Mouse (Mus musculus): ENCODE data around the gene Cdh4. TPM values are rescaled to one million over a fixed set of nuclear protein-coding genes. Genes with fewer than 3 reads are reported as not detected.
A peak's percentile ranks its signal among the peaks of the same experiment; 100 is the strongest.

Gene Cdh4
- polyA plus RNA-seq, 1 experiment from 2014 or later, result 1.1 TPM

DNA sequence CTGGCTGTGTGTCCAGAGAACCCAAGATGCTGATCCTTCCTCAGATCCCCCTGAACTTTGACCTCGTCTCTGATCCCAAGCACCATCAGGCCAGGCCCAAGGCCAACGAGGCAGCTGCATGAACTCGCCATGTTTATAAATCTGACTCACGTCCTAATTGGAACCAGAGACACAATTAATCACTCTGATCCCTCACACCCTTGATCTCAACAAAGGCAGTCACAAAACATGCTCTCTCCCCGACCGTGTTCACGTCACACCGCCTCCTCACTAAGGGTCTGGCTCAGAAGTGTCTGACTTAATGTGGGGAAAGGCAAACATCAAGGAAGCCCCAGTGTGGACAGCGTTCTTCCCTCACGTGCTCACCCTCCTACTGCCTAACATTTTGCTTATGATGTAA, 188.5 kb downstream of the Cdh4 start:
- ATAC-seq (ENCODE audit: insufficient number of reproducible peaks, low FRiP score), result no peak
- WGBS, result 74% methylated on average over 10 of the region's 10 CpGs
- no peaks in the 10 kb centered on the region for H3K36me3 ChIP-seq

DNA sequence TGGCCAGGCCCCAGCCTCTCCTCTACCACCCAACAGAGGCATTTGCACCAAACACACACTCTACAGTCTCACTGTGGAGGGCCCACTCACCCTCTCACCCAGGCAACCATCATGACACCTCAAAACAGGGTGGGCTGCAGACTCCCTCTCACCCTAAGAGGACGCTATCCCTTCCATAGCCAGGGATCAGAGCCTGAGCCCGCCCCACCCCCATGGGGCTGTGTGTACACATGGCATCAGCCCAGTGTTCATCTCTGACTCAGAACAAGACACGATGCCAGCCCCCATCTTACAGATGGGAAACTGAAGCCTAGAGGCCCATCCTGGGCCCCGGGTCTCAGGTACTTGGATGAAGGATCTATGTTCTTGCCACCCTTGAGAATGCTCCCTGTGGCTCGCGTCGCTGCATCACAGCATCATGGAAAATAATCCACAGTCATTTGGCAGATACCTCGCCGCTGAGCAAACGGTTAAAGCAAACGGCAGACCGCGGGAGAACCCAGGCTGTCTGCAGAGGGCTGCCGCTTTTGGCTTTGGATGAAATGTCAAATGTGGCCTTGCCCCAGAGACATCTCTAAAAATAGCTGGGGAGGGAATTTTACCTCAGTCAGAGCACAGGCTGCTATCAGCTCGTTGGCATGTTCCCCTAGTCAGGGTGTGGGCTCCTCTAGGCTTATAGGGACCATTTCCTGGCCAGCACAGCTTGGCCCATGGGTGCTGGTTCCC, 198.5 kb downstream of the Cdh4 start:
- Histone ChIP-seq H3K4me3 (no peak overlapping the region), H3K27ac (ENCODE audit: poor library complexity, severe bottlenecking) (peak overlapping the region; percentile 72), H3K27me3 (replicated peaks) (no peaks in the 10 kb centered on the region), H3K9me3 (replicated peaks) (peaks cover 3% of the 10 kb centered on the region; the same call in 1 of the 2 replicates), H3K4me2 (peak overlapping the region; percentile 23), H3K36me3 (no peaks in the 10 kb centered on the region), H3K4me1 (replicated peaks) (peaks cover 17% of the 10 kb centered on the region), H3K9ac (no peak overlapping the region)
- peak; percentile 33; the same call in 1 of the 2 replicates for ATAC-seq (ENCODE audit: insufficient number of reproducible peaks, low FRiP score)
- 56% methylated on average over 15 of the region's 15 CpGs for WGBS

More for the DNA sequence above, 188.5 kb downstream of the Cdh4 start:
- H3K27ac ChIP-seq (ENCODE audit: poor library complexity, severe bottlenecking), result no peak overlapping the region
- H3K9ac ChIP-seq, result no peak overlapping the region
- no peak overlapping the region for H3K4me3 ChIP-seq
- H3K27me3 ChIP-seq (replicated peaks), result no peaks in the 10 kb centered on the region
- H3K9me3 ChIP-seq (replicated peaks), result no peaks in the 10 kb centered on the region
- H3K4me1 ChIP-seq (replicated peaks), result no peaks in the 10 kb centered on the region
- H3K4me2 ChIP-seq, result no peak overlapping the region

DNA sequence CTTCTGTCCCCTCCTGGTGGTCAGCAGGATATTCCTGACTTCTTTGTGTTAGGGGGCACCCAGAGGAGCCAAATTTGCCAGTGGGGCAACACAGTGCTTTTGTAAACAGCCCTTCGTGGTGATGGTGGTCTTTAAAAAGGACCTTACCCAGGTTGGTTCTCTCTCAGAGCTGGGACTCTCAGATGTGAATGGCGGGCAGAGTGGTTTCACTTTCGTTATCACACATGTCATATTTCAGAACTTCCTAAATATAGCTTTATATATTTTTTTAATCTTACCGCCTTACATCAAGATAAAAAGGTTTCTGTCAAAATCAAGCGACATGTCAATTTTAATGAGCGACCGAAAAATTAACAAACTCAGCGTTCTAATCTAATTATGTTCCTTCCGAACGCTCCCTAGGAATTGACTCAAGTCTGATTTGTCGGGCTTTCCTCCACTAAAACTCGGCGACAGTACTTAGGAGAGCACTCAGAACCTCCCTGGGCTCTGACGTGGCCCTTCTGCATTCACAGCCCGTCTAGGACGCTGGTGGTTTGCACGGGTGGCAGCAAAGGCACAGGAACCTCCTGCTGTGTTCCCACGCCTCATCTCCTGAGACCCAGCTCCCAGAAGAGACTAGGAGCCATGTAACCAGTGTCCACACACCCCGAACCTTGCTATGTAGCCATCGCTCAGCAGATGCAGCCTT, 206.5 kb downstream of the Cdh4 start:
- H3K4me3 ChIP-seq, result no peak overlapping the region
- WGBS, result 77% methylated on average over 20 of the region's 20 CpGs
- no peak overlapping the region for H3K27ac ChIP-seq (ENCODE audit: poor library complexity, severe bottlenecking)
- H3K4me1 ChIP-seq (replicated peaks), result peaks cover 9% of the 10 kb centered on the region; the same call in 1 of the 2 replicates
- no peak for ATAC-seq (ENCODE audit: insufficient number of reproducible peaks, low FRiP score)
- H3K9ac ChIP-seq, result no peak overlapping the region
- H3K36me3 ChIP-seq, result no peaks in the 10 kb centered on the region
- H3K4me2 ChIP-seq, result no peak overlapping the region
- H3K9me3 ChIP-seq (replicated peaks), result peaks cover 3% of the 10 kb centered on the region; the same call in 1 of the 2 replicates
- H3K27me3 ChIP-seq (replicated peaks), result 0 out of 2 replicates have a peak, but pooled peaks cover 5% of the 10 kb centered on the region

DNA sequence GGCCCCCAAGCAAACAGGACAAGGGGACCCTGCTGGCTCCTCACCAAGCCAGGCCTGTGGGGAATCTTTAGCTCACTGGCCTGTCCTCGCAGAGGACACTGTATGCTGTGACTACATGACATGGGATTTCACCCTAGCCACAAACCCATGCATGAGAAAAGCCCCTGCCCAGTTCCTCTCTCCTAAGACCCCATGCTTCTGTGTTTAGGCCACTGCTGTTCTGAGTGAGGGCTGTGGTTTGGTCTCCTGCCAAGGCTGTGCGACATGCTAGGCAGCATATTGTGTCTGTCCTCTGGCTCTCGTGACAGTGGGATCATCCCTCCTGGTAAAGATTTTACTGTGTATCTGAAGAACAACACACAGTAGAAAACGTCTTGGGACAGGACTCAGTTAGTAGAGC, 207.1 kb downstream of the Cdh4 start:
- Histone ChIP-seq H3K9ac (no peak overlapping the region), H3K4me2 (no peak overlapping the region), H3K36me3 (no peaks in the 10 kb centered on the region), H3K27ac (ENCODE audit: poor library complexity, severe bottlenecking) (no peak overlapping the region), H3K4me3 (no peak overlapping the region), H3K9me3 (replicated peaks) (peaks cover 3% of the 10 kb centered on the region; the same call in 1 of the 2 replicates), H3K27me3 (replicated peaks) (0 out of 2 replicates have a peak, but pooled peaks cover 5% of the 10 kb centered on the region), H3K4me1 (replicated peaks) (peaks cover 9% of the 10 kb centered on the region; the same call in 1 of the 2 replicates)
- no peak for ATAC-seq (ENCODE audit: insufficient number of reproducible peaks, low FRiP score)
- WGBS, result 67% methylated on average over 4 of the region's 4 CpGs

DNA sequence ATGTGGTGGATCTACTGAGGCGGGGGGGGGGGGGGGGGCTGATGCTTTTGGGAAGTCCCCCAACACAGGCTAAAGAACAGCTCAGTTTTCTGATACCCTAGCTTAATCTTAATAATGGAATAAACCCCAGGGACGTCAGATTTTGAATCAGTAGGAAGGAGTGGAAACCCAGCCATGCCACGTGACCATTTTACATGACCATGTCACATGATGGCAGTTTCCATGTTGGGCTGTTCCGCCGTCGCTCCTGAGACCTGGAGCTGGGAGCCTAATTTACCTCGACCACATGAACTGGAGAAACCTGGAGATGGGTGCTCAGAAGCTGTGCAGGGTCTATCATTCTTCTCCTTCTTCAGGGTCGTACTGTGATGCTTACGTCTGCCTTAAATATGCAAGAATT, 207.9 kb downstream of the Cdh4 start:
- no peak overlapping the region for H3K4me2 ChIP-seq
- H3K27ac ChIP-seq (ENCODE audit: poor library complexity, severe bottlenecking), result no peak overlapping the region
- no peak overlapping the region for H3K9ac ChIP-seq
- no peak for ATAC-seq (ENCODE audit: insufficient number of reproducible peaks, low FRiP score)
- H3K4me3 ChIP-seq, result no peak overlapping the region
- WGBS, result 79% methylated on average over 9 of the region's 9 CpGs
- peaks cover 9% of the 10 kb centered on the region; the same call in 1 of the 2 replicates for H3K4me1 ChIP-seq (replicated peaks)
- no peaks in the 10 kb centered on the region for H3K9me3 ChIP-seq (replicated peaks)
- H3K27me3 ChIP-seq (replicated peaks), result 0 out of 2 replicates have a peak, but pooled peaks cover 5% of the 10 kb centered on the region
- no peaks in the 10 kb centered on the region for H3K36me3 ChIP-seq

DNA sequence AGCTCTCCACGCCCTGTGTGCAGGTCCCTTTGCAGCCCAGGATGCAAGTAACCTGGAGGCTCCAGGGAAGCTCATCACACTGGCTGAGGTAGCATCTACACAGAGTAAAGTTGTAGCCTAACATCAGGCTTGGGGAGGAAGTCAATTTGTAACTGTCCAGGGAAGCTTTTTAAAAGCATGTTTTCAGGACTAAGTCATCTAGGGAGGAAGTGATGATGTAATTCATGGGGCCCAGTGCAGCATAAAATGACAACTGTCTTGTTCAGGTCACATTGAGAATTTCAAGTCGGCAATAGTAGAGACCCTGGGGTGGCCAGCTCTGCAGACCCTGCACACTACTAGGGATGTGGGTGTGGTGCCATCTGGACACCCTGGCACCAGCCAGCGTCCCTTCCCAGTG, 213.3 kb downstream of the Cdh4 start:
- ATAC-seq (ENCODE audit: insufficient number of reproducible peaks, low FRiP score), result no peak
- Histone ChIP-seq H3K9ac (no peak overlapping the region), H3K9me3 (replicated peaks) (no peaks in the 10 kb centered on the region), H3K4me3 (no peak overlapping the region), H3K4me1 (replicated peaks) (no peaks in the 10 kb centered on the region; the same call in 1 of the 2 replicates), H3K4me2 (no peak overlapping the region), H3K27ac (ENCODE audit: poor library complexity, severe bottlenecking) (no peak overlapping the region), H3K27me3 (replicated peaks) (no peaks in the 10 kb centered on the region), H3K36me3 (no peaks in the 10 kb centered on the region)
- WGBS, result 63% methylated on average over 3 of the region's 3 CpGs

DNA sequence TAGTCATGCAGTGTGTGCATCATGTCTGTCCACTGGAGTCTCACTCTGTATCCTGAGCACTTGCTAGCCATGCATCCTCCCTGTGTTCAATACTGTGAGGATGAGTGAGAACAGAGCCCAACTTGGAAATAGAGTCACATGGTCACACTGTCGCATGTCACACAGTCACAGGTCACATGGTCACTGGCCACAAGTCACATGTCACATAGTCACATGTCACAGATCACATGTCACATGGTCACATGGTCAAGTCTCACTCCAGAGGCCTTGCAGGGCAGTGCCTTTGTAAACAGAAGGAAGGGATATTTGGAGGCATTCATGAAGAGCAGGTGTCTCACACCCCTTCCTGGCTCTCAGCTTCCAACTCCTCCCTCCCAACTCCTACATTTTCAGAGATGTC, 217.0 kb downstream of the Cdh4 start:
- no peak for ATAC-seq (ENCODE audit: insufficient number of reproducible peaks, low FRiP score)
- Histone ChIP-seq H3K27me3 (replicated peaks) (peaks cover 14% of the 10 kb centered on the region), H3K4me3 (no peak overlapping the region), H3K9ac (no peak overlapping the region), H3K4me2 (no peak overlapping the region), H3K9me3 (replicated peaks) (peaks cover 4% of the 10 kb centered on the region; the same call in 1 of the 2 replicates), H3K36me3 (no peaks in the 10 kb centered on the region), H3K4me1 (replicated peaks) (peaks cover 7% of the 10 kb centered on the region; the same call in 1 of the 2 replicates), H3K27ac (ENCODE audit: poor library complexity, severe bottlenecking) (no peak overlapping the region)
- 81% methylated on average over 1 of the region's 1 CpGs for WGBS

DNA sequence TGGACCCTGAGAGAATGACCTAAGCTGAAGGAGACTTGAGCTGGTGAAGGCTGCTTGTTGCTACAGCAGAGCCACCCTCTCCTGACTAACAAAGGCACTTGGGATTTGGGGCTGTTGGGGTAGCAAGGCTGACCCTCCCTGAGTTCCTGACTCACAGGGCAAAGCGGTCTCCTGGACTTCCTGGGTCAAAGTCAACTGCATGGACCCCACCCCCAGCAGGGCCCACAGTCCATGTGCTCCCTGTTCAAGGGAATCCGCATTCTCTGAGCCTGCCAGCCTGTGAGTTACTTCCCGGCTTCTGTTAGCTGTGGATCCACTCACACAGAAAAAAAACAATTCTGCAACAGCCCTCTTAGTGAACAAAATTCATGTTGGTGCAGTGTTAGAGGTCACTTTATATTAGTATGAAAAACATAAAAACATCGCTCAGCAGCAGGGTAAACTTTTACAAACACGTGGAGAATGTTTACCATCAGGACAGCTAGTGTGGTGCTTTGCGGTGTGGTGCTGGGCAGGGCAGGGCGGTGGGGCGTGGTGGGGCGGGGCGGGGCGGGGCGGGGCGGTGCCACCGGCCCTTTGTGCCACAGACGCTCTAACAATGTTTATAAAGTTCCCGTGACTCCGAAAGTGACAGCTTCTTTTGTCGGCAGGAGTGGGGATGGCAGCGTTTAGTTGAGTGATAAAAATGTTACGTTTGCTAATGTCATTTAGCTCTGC, 219.9 kb downstream of the Cdh4 start:
- Histone ChIP-seq H3K4me2 (peak overlapping the region; percentile 72), H3K9ac (no peak overlapping the region), H3K36me3 (no peaks in the 10 kb centered on the region), H3K9me3 (replicated peaks) (peaks cover 4% of the 10 kb centered on the region; the same call in 1 of the 2 replicates), H3K27me3 (replicated peaks) (peaks cover 31% of the 10 kb centered on the region), H3K4me3 (peak overlapping the region; percentile 40), H3K27ac (ENCODE audit: poor library complexity, severe bottlenecking) (no peak overlapping the region), H3K4me1 (replicated peaks) (0 out of 2 replicates have a peak, but pooled peaks cover 7% of the 10 kb centered on the region)
- no peak for ATAC-seq (ENCODE audit: insufficient number of reproducible peaks, low FRiP score)
- 6% methylated on average over 20 of the region's 20 CpGs for WGBS

DNA sequence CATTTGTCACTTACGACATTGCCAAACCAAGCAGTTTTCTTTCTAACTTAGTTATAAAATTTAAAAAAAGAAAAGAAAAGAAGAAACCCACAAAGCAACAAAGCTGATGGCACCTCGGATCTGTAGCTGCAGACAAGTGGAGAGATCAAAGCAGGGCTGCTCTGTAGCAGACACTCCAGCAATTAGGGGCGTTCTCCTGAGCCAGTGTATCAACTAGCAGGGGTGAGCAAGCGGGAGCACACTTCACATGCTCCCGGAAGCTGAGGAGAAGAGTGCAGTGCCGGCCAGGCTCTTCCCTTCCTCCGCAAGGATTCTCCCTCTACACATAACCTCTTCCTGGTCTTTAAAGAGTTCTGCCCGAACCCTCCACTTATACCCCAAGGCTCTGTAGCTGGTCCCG, 220.5 kb downstream of the Cdh4 start:
- Histone ChIP-seq H3K36me3 (no peaks in the 10 kb centered on the region), H3K4me1 (replicated peaks) (0 out of 2 replicates have a peak, but pooled peaks cover 7% of the 10 kb centered on the region), H3K9me3 (replicated peaks) (peaks cover 4% of the 10 kb centered on the region; the same call in 1 of the 2 replicates), H3K27ac (ENCODE audit: poor library complexity, severe bottlenecking) (no peak overlapping the region), H3K4me3 (peak overlapping the region; percentile 40), H3K9ac (no peak overlapping the region), H3K4me2 (peak overlapping the region; percentile 72), H3K27me3 (replicated peaks) (peaks cover 31% of the 10 kb centered on the region)
- WGBS, result 10% methylated on average over 9 of the region's 9 CpGs
- no peak for ATAC-seq (ENCODE audit: insufficient number of reproducible peaks, low FRiP score)

DNA sequence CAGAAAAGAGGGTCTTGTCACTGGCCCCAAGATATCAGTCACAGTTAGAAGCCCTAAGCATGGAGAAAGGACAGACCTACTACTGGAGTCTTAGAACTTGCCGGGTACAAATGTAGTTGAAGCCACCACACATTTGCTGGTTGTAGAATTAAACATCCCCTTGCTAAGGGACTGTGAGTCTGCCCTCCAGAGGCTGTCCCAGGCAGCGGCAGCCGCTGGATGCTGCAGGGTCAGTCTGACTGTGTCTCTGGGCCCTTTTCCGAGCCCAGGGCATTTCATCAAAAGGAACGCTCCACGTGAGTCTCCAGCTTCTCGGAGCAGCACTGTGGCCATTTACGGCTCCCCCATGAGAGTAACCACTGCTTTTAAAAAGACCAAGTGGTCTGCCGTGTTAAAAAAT, 221.4 kb downstream of the Cdh4 start:
- Histone ChIP-seq H3K27ac (ENCODE audit: poor library complexity, severe bottlenecking) (no peak overlapping the region), H3K9ac (no peak overlapping the region), H3K36me3 (no peaks in the 10 kb centered on the region), H3K4me3 (no peak overlapping the region), H3K9me3 (replicated peaks) (peaks cover 4% of the 10 kb centered on the region; the same call in 1 of the 2 replicates), H3K27me3 (replicated peaks) (peaks cover 32% of the 10 kb centered on the region), H3K4me2 (no peak overlapping the region), H3K4me1 (replicated peaks) (0 out of 2 replicates have a peak, but pooled peaks cover 7% of the 10 kb centered on the region)
- 47% methylated on average over 9 of the region's 9 CpGs for WGBS
- ATAC-seq (ENCODE audit: insufficient number of reproducible peaks, low FRiP score), result no peak
